Mouse (Mus musculus): ENCODE measurements around the gene Lzts2. TPM values are rescaled to one million over a fixed set of nuclear protein-coding genes. Genes with fewer than 3 reads are reported as not detected.
A peak's percentile ranks its signal among the peaks of the same experiment; 100 is the strongest.

Lzts2 gene
- polyA plus RNA-seq, 1 experiment from 2014 or later: 69.5 TPM

GRCm38 (mm10) chr19:45005444-45005843 lies 8.8 kb upstream of the Lzts2 start, which contains the start of gene Twnk:
Gene Twnk (plus strand): TSS chr19:45005663.
- H3K36me3 ChIP-seq: peaks cover 57% of the 10 kb centered on the region
- WGBS: 9% methylated on average over 16 of the region's 16 CpGs
- H3K9me3 ChIP-seq: no peaks in the 10 kb centered on the region
- ATAC-seq (ENCODE audit: low FRiP score, low read depth): no peak
- H3K4me1 ChIP-seq: peaks cover 22% of the 10 kb centered on the region
- peak within 1 kb of the TSS; percentile 88 for H3K4me2 ChIP-seq (replicated peaks)
- peak within 1 kb of the TSS; percentile 84 for H3K9ac ChIP-seq (replicated peaks)
- H3K4me3 ChIP-seq: peak within 1 kb of the TSS; percentile 97
- peak within 1 kb of the TSS; percentile 77 for H3K27ac ChIP-seq (replicated peaks)
- H3K27me3 ChIP-seq: no peaks in the 10 kb centered on the region

GRCm38 (mm10) chr19:45005957-45006712 lies 8.1 kb upstream of the Lzts2 start, which contains the start of gene Mrpl43:
Gene Mrpl43 (minus strand): TSS chr19:45006442.
- H3K4me2 ChIP-seq (replicated peaks): peak within 1 kb of the TSS; percentile 88
- peak within 1 kb of the TSS; percentile 77 for H3K27ac ChIP-seq (replicated peaks)
- peak within 1 kb of the TSS; percentile 97 for H3K4me3 ChIP-seq
- ATAC-seq (ENCODE audit: low FRiP score, low read depth): peak; percentile 93
- no peaks in the 10 kb centered on the region for H3K9me3 ChIP-seq
- H3K27me3 ChIP-seq: no peaks in the 10 kb centered on the region
- H3K4me1 ChIP-seq: peaks cover 22% of the 10 kb centered on the region
- H3K36me3 ChIP-seq: peaks cover 57% of the 10 kb centered on the region
- H3K9ac ChIP-seq (replicated peaks): peak within 1 kb of the TSS; percentile 84
- WGBS: under 1% methylated on average over 82 of the region's 82 CpGs

GRCm38 (mm10) chr19:45007021-45007420 lies 7.2 kb upstream of the Lzts2 start:
- peak overlapping the region; percentile 88 for H3K4me2 ChIP-seq (replicated peaks)
- peaks cover 57% of the 10 kb centered on the region for H3K36me3 ChIP-seq
- peak overlapping the region; percentile 84 for H3K9ac ChIP-seq (replicated peaks)
- H3K4me3 ChIP-seq: peak overlapping the region; percentile 97
- peaks cover 22% of the 10 kb centered on the region for H3K4me1 ChIP-seq
- WGBS: 46% methylated on average over 17 of the region's 17 CpGs
- H3K27ac ChIP-seq (replicated peaks): peak overlapping the region; percentile 77
- H3K27me3 ChIP-seq: no peaks in the 10 kb centered on the region
- no peak for ATAC-seq (ENCODE audit: low FRiP score, low read depth)
- H3K9me3 ChIP-seq: no peaks in the 10 kb centered on the region

GRCm38 (mm10) chr19:45007425-45008191 lies 6.6 kb upstream of the Lzts2 start:
- peaks cover 54% of the 10 kb centered on the region for H3K36me3 ChIP-seq
- WGBS: 94% methylated on average over 20 of the region's 20 CpGs
- H3K27me3 ChIP-seq: no peaks in the 10 kb centered on the region

GRCm38 (mm10) chr19:45010646-45011045 lies 3.6 kb upstream of the Lzts2 start:
- no peak overlapping the region for H3K4me2 ChIP-seq (replicated peaks)
- H3K9me3 ChIP-seq: no peaks in the 10 kb centered on the region
- no peak overlapping the region for H3K4me3 ChIP-seq
- WGBS: 90% methylated on average over 4 of the region's 4 CpGs
- H3K36me3 ChIP-seq: peaks cover 34% of the 10 kb centered on the region
- H3K4me1 ChIP-seq: peaks cover 39% of the 10 kb centered on the region
- ATAC-seq (ENCODE audit: low FRiP score, low read depth): no peak
- peaks cover 5% of the 10 kb centered on the region; the same call in 1 of the 2 replicates for H3K27me3 ChIP-seq
- no peak overlapping the region for H3K9ac ChIP-seq (replicated peaks)
- H3K27ac ChIP-seq (replicated peaks): no peak overlapping the region

More at GRCm38 (mm10) chr19:45007425-45008191, 6.6 kb upstream of the Lzts2 start:
- ATAC-seq (ENCODE audit: low FRiP score, low read depth): no peak
- Histone ChIP-seq H3K4me1 (peaks cover 27% of the 10 kb centered on the region), H3K9me3 (no peaks in the 10 kb centered on the region), H3K27ac (replicated peaks) (no peak overlapping the region), H3K9ac (replicated peaks) (peak overlapping the region; percentile 84; the same call in 1 of the 2 replicates), H3K4me3 (peak overlapping the region; percentile 97), H3K4me2 (replicated peaks) (peak overlapping the region; percentile 88)

- H3K9ac ChIP-seq (replicated peaks): no peak overlapping the region
- peaks cover 34% of the 10 kb centered on the region for H3K36me3 ChIP-seq
- 87% methylated on average over 8 of the region's 8 CpGs for WGBS
Measured at GRCm38 (mm10) chr19:45012219-45012618, 2.0 kb upstream of the Lzts2 start.

GRCm38 (mm10) chr19:45012636-45013035 lies 1.6 kb upstream of the Lzts2 start:
- Histone ChIP-seq H3K9ac (replicated peaks) (no peak overlapping the region), H3K4me1 (peaks cover 43% of the 10 kb centered on the region), H3K4me2 (replicated peaks) (no peak overlapping the region), H3K9me3 (no peaks in the 10 kb centered on the region), H3K27me3 (peaks cover 5% of the 10 kb centered on the region; the same call in 1 of the 2 replicates), H3K36me3 (peaks cover 34% of the 10 kb centered on the region), H3K27ac (replicated peaks) (peak overlapping the region; percentile 63), H3K4me3 (no peak overlapping the region)
- 37% methylated on average over 6 of the region's 6 CpGs for WGBS
- ATAC-seq (ENCODE audit: low FRiP score, low read depth): no peak

More at GRCm38 (mm10) chr19:45012219-45012618, 2.0 kb upstream of the Lzts2 start:
- Histone ChIP-seq H3K9me3 (no peaks in the 10 kb centered on the region), H3K27ac (replicated peaks) (peak overlapping the region; percentile 63), H3K27me3 (peaks cover 5% of the 10 kb centered on the region; the same call in 1 of the 2 replicates), H3K4me3 (no peak overlapping the region), H3K4me2 (replicated peaks) (no peak overlapping the region), H3K4me1 (peaks cover 45% of the 10 kb centered on the region)
- ATAC-seq (ENCODE audit: low FRiP score, low read depth): no peak

- Histone ChIP-seq H3K4me3 (no peak overlapping the region), H3K36me3 (peaks cover 28% of the 10 kb centered on the region), H3K9me3 (no peaks in the 10 kb centered on the region), H3K27ac (replicated peaks) (no peak overlapping the region), H3K9ac (replicated peaks) (no peak overlapping the region), H3K4me2 (replicated peaks) (no peak overlapping the region), H3K4me1 (peaks cover 42% of the 10 kb centered on the region), H3K27me3 (peaks cover 5% of the 10 kb centered on the region; the same call in 1 of the 2 replicates)
- 67% methylated on average over 6 of the region's 6 CpGs for WGBS
- ATAC-seq (ENCODE audit: low FRiP score, low read depth): no peak
Measured at GRCm38 (mm10) chr19:45013581-45014225, 511 bp upstream of the Lzts2 start.

- peak overlapping the region; percentile 97; the same call in 1 of the 2 replicates for H3K27ac ChIP-seq (replicated peaks)
- no peak for ATAC-seq (ENCODE audit: low FRiP score, low read depth)
- H3K27me3 ChIP-seq: peaks cover 5% of the 10 kb centered on the region; the same call in 1 of the 2 replicates
- H3K9me3 ChIP-seq: no peaks in the 10 kb centered on the region
- peaks cover 23% of the 10 kb centered on the region for H3K36me3 ChIP-seq
- H3K4me2 ChIP-seq (replicated peaks): peak overlapping the region; percentile 74
- H3K4me1 ChIP-seq: peaks cover 55% of the 10 kb centered on the region
- H3K4me3 ChIP-seq: peak overlapping the region; percentile 76
- peak overlapping the region; percentile 54; the same call in 1 of the 2 replicates for H3K9ac ChIP-seq (replicated peaks)
- under 1% methylated on average over 25 of the region's 25 CpGs for WGBS
Measured at GRCm38 (mm10) chr19:45014981-45015402, 778 bp downstream of the Lzts2 start.

GRCm38 (mm10) chr19:45015518-45016281 lies 1.5 kb downstream of the Lzts2 start:
- WGBS: under 1% methylated on average over 34 of the region's 34 CpGs
- H3K9me3 ChIP-seq: no peaks in the 10 kb centered on the region
- H3K4me2 ChIP-seq (replicated peaks): peak overlapping the region; percentile 74
- peaks cover 16% of the 10 kb centered on the region for H3K36me3 ChIP-seq
- H3K27me3 ChIP-seq: peaks cover 5% of the 10 kb centered on the region; the same call in 1 of the 2 replicates
- ATAC-seq (ENCODE audit: low FRiP score, low read depth): peak; percentile 21; the same call in 1 of the 2 replicates
- H3K9ac ChIP-seq (replicated peaks): peak overlapping the region; percentile 54
- H3K4me3 ChIP-seq: peak overlapping the region; percentile 76
- peak overlapping the region; percentile 97 for H3K27ac ChIP-seq (replicated peaks)
- peaks cover 62% of the 10 kb centered on the region for H3K4me1 ChIP-seq
